Mouse (Mus musculus) liver, embryonic 14.5 days (tissue): Measurements from ENCODE around the gene Rpl13. TPM values are rescaled to one million over a fixed set of nuclear protein-coding genes. Genes with fewer than 3 reads are reported as not detected.

Experiments
- ATAC-seq: fragments of 200-750 bp; cut with Nextera tagmentation; 2 replicates; pipeline ENCODE4 v1.8.0; 2017; ENCODE audit warnings: moderate number of reproducible peaks, mild to moderate bottlenecking, moderate library complexity; ENCODE audit not compliant: insufficient read depth
- DNase-seq, 3 experiments: peaks; one replicate each; pipeline ENCODE4 v3.0.0-alpha.2; 2012 to 2013; ENCODE audit warnings: low read depth in 3 of 3, low spot score in 3 of 3
- H3K27ac ChIP-seq: fragments of 300-500 bp; sonication (generic); 2 replicates; pipeline ENCODE4 v1.5.1; 2014; ENCODE audit warnings: moderate library complexity, mild to moderate bottlenecking, control low read depth, inconsistent platforms
- H3K27me3 ChIP-seq: fragments of 300-500 bp; sonication (generic); 2 replicates; pipeline ENCODE4 v1.6.1; 2014; ENCODE audit warnings: mild to moderate bottlenecking, low read length, moderate library complexity; ENCODE audit not compliant: control insufficient read depth, insufficient read depth
- H3K36me3 ChIP-seq: fragments of 300-500 bp; sonication (generic); replicated peaks from 2 replicates; pipeline ENCODE4 v1.6.1; 2014; ENCODE audit warnings: low read depth; ENCODE audit not compliant: control insufficient read depth, insufficient read depth
- H3K4me1 ChIP-seq, 2 experiments: fragments of 200-500 bp in 1 of 2; fragments of 300-500 bp in 1 of 2; sonication (generic) in 1 of 2; replicated peaks; 2 replicates each; pipeline ENCODE4 v1.6.1; 2012 to 2014; ENCODE audit warnings: antibody characterized with exemption in 1 of 2, inconsistent platforms in 1 of 2, low read length in 1 of 2; ENCODE audit not compliant: control insufficient read depth in 2 of 2, insufficient read depth in 2 of 2
- H3K4me2 ChIP-seq: fragments of 300-500 bp; sonication (generic); 2 replicates; pipeline ENCODE4 v1.6.1; 2014; ENCODE audit warnings: low read depth, mild to moderate bottlenecking, control low read depth, moderate library complexity
- H3K4me3 ChIP-seq, 2 experiments: fragments of 200-500 bp in 1 of 2; fragments of 300-500 bp in 1 of 2; sonication (generic) in 1 of 2; 2 replicates each; pipeline ENCODE4 v1.5.1; 2012 to 2014; ENCODE audit warnings: low read depth in 2 of 2, low read length in 2 of 2, mild to moderate bottlenecking in 2 of 2, control low read depth in 1 of 2, inconsistent platforms in 1 of 2, moderate library complexity in 1 of 2; ENCODE audit not compliant: insufficient read depth in 1 of 2
- H3K9ac ChIP-seq: fragments of 300-500 bp; sonication (generic); replicated peaks from 2 replicates; pipeline ENCODE4 v1.6.1; 2014; ENCODE audit warnings: mild to moderate bottlenecking, control low read depth, moderate library complexity
- H3K9me3 ChIP-seq: fragments of 300-500 bp; sonication (generic); 2 replicates; pipeline ENCODE4 v1.6.1; 2016; ENCODE audit warnings: low read length, mixed read lengths; ENCODE audit not compliant: control insufficient read depth
- CTCF ChIP-seq: IDR thresholded peaks from 2 replicates; pipeline ENCODE4 v1.5.1; 2016; ENCODE audit warnings: antibody characterized with exemption, low read depth, control low read depth
- EP300 ChIP-seq: IDR thresholded peaks from 2 replicates; pipeline ENCODE4 v1.6.1; 2016; ENCODE audit warnings: antibody characterized with exemption, low read depth
- WGBS: fragments of 180-500 bp; shearing (Covaris S2); extraction: QIAGEN DNeasy Blood & Tissue Kit; methylation state at CpG from one replicate; pipeline ENCODE4 v1.1.7; 2014; ENCODE audit not compliant: insufficient replicate concordance; 5-methylcytosine and 5-hydroxymethylcytosine counted together
- polyA plus RNA-seq, 2 experiments: library from polyadenylated mRNA; depleted of rRNA in 1 of 2; stranded (reverse) in 1 of 2; unstranded in 1 of 2; fragments of >200 nt; fragmentation: Nextera tagmentation in 1 of 2; extraction: Ambion mirVana in 1 of 2; gene quantifications; 2 replicates each; pipeline versions ENCODE4 v1.2.1 to v1.2.3; 2012 to 2014

Gene Rpl13
- polyA plus RNA-seq, 2 experiments = 1,179 to 1,385 TPM

DNA sequence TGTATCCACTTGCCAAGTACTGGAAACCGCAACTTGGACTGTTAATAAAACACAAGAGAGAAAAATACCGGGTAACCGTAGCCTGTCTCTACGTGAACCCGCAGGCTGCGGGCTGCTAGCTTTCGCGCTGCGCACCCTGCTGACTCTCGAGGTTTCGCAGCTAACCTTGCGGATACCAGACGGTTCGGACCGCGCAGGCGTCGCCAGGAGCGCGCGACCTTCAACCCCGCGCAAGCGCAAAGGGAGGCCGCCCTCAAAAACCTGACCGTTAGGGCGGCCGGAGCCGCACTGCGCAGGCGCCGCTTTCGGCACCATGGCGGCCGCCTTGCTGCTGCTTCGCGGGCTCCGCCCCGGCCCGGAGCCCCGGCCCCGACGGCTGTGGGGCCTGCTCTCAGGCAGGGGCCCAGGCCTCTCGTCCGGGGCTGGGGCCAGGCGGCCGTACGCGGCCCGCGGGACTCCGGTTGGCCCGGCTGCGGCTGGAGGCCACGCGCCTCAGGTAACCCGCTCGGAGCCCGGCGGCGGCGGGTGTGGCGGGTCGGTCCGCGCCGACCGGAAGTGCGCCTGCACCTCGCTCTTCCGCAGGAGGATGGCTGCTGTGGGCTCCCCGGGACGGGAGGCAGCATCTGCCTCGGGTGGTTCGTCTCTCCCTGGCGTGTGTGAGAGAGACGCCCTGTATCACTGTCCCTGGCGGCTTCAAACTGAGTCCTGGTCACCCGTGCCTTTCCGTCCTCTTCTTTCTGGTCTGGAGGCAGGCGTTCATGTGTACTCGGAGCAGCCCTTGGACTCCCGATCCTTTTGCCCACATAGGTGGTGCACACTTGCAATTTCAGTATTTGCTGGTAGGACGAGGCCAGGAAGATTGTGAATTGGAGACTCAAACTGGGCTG is 36.7 kb upstream of the Rpl13 start:
- Histone ChIP-seq H3K27me3 (no peaks in the 10 kb centered on the region), H3K27ac (peak overlapping the region; percentile 92), H3K4me3 (peak overlapping the region; percentile 83 to 96), H3K4me1 (peaks cover 12 to 19% of the 10 kb centered on the region in 2 experiments), H3K36me3 (peaks cover 6% of the 10 kb centered on the region), H3K4me2 (peak overlapping the region; percentile 85), H3K9me3 (no peaks in the 10 kb centered on the region), H3K9ac (peak overlapping the region; percentile 97)
- peak; percentile 92 to 95 (median 93) for DNase-seq
- ATAC-seq = peak; percentile 97
- TF ChIP-seq CTCF (peak; percentile 75), EP300 (no peak)
- WGBS = 0% methylated on average over 84 of the region's 84 CpGs

DNA sequence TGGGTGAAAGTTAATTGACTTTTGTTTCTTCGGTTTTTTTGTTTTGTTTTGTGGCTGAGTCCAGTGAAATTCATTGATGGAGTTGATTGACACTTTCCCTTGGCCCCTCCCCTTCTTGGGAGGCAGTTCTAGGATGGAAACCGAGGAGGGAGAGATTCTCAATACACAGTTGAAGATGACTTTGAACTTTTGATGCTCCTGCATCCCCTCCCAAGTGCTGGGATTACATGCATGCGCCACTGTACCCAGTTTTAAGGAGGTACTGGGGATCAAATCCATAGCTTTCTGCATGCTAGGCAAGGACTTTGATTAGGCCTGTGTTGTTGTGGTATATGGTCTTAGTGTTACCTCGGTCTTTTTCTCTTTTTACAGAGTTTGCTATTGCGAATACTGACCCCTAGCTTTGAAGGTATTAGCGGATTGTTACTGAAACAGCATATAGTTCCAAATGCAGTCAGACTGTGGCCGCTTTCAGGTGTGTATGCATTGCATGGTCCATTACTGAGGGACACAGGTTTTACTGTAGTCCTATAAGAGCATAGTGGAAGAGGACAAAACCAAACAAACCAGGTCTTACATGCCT is 36.0 kb upstream of the Rpl13 start:
- DNase-seq (peak in 1 of 3 experiments; percentile 33), ATAC-seq (no peak)
- Histone ChIP-seq H3K4me3 (peak overlapping the region; percentile 83 to 96), H3K27ac (peak overlapping the region; percentile 92), H3K9me3 (no peaks in the 10 kb centered on the region), H3K4me2 (peak overlapping the region; percentile 85), H3K36me3 (peaks cover 11% of the 10 kb centered on the region), H3K4me1 (peaks cover 12 to 19% of the 10 kb centered on the region in 2 experiments), H3K9ac (peak overlapping the region; percentile 97), H3K27me3 (no peaks in the 10 kb centered on the region)
- 31% methylated on average over 7 of the region's 7 CpGs for whole genome bisulfite sequencing
- TF ChIP-seq EP300 (no peak), CTCF (peak; percentile 29; the same call in 1 of the 2 replicates)

- Histone ChIP-seq H3K9ac (no peak overlapping the region), H3K36me3 (peaks cover 14% of the 10 kb centered on the region), H3K4me2 (no peak overlapping the region), H3K27ac (no peak overlapping the region), H3K4me1 (peaks cover 5 to 11% of the 10 kb centered on the region in 2 experiments), H3K9me3 (no peaks in the 10 kb centered on the region), H3K4me3 (no peak overlapping the region), H3K27me3 (no peaks in the 10 kb centered on the region)
- no peak for DNase-seq
- WGBS = 81% methylated on average over 4 of the region's 4 CpGs
- TF ChIP-seq EP300 (no peak), CTCF (no peak)
- ATAC-seq = no peak
Measured at GRCm38 (mm10) chr8:123071176-123071575, 31.0 kb upstream of the Rpl13 start.

- no peak overlapping the region for H3K4me3 ChIP-seq
- no peak overlapping the region for H3K9ac ChIP-seq
- no peaks in the 10 kb centered on the region for H3K9me3 ChIP-seq
- DNase-seq = no peak
- peaks cover 0 to 4% of the 10 kb centered on the region in 2 experiments; a peak in 2 of 4 replicates for H3K4me1 ChIP-seq
- no peak overlapping the region for H3K27ac ChIP-seq
- 51% methylated on average over 6 of the region's 6 CpGs for WGBS
- ATAC-seq = peak; percentile 53; the same call in 1 of the 2 replicates
- H3K4me2 ChIP-seq = no peak overlapping the region
- H3K27me3 ChIP-seq = no peaks in the 10 kb centered on the region
- H3K36me3 ChIP-seq = peaks cover 12% of the 10 kb centered on the region
- TF ChIP-seq EP300 (no peak), CTCF (no peak)
Measured at GRCm38 (mm10) chr8:123077213-123077612, 24.9 kb upstream of the Rpl13 start.

GRCm38 (mm10) chr8:123082993-123083392 is 19.2 kb upstream of the Rpl13 start:
- H3K9me3 ChIP-seq = no peaks in the 10 kb centered on the region
- 73% methylated on average over 6 of the region's 6 CpGs for WGBS
- peaks cover 14% of the 10 kb centered on the region for H3K36me3 ChIP-seq

More at GRCm38 (mm10) chr8:123082993-123083392, 19.2 kb upstream of the Rpl13 start:
- H3K9ac ChIP-seq = no peak overlapping the region
- H3K4me3 ChIP-seq = no peak overlapping the region
- no peak overlapping the region for H3K4me2 ChIP-seq
- no peaks in the 10 kb centered on the region for H3K4me1 ChIP-seq
- no peaks in the 10 kb centered on the region for H3K27me3 ChIP-seq
- DNase-seq (no peak), ATAC-seq (no peak)
- H3K27ac ChIP-seq = no peak overlapping the region
- TF ChIP-seq EP300 = no peak
- no peak for TF ChIP-seq CTCF
